Mouse (Mus musculus) small intestine, adult 2 months (tissue): ENCODE results near the gene Il1b. TPM values are rescaled to one million over a fixed set of nuclear protein-coding genes. Genes with fewer than 3 reads are reported as not detected.

Experiments used
- H3K27ac ChIP-seq: fragments of 200-500 bp; 2 replicates; pipeline ENCODE4 v1.5.1; 2012; ENCODE audit warnings: low read depth, low read length, control low read depth, inconsistent platforms; ENCODE audit not compliant: insufficient read depth
- H3K27me3 ChIP-seq: fragments of 200-500 bp; 2 replicates; pipeline ENCODE4 v1.6.1; 2012; ENCODE audit warnings: mild to moderate bottlenecking, moderate library complexity, low read length, inconsistent platforms; ENCODE audit not compliant: control insufficient read depth, insufficient read depth
- H3K36me3 ChIP-seq: fragments of 200-500 bp; 2 replicates; pipeline ENCODE4 v1.6.1; 2012; ENCODE audit warnings: mild to moderate bottlenecking, low read length, control low read depth, inconsistent platforms; ENCODE audit not compliant: control insufficient read depth, insufficient read depth
- H3K4me1 ChIP-seq: fragments of 200-500 bp; 2 replicates; pipeline ENCODE4 v1.6.1; 2012; ENCODE audit warnings: low read length, inconsistent platforms, mixed read lengths; ENCODE audit not compliant: control insufficient read depth, insufficient read depth, insufficient read length
- H3K4me3 ChIP-seq: fragments of 200-500 bp; 2 replicates; pipeline ENCODE4 v1.5.1; 2012; ENCODE audit warnings: low read depth, mild to moderate bottlenecking, control low read depth, inconsistent platforms, low read length, moderate library complexity
- CTCF ChIP-seq: fragments of 200-500 bp; IDR thresholded peaks from 2 replicates; pipeline ENCODE4 v1.5.1; 2012; ENCODE audit warnings: low read depth, mild to moderate bottlenecking, control low read depth, inconsistent platforms, low read length, moderate library complexity, mixed read lengths; ENCODE audit not compliant: insufficient replicate concordance, insufficient read length; ENCODE audit errors: extremely low read depth
- POLR2A ChIP-seq: fragments of 200-500 bp; IDR thresholded peaks from 2 replicates; pipeline ENCODE4 v1.6.1; 2012; ENCODE audit warnings: low read depth, mild to moderate bottlenecking, control low read depth, inconsistent platforms, low read length, moderate library complexity
- WGBS: fragments of 180-500 bp; shearing (Covaris S2); methylation state at CpG from one replicate; pipeline ENCODE4 v1.1.7; 2018; 5-methylcytosine and 5-hydroxymethylcytosine counted together
- polyA plus RNA-seq: library from polyadenylated mRNA; depleted of rRNA; stranded (reverse); fragments of >200 nt; gene quantifications from 2 replicates; pipeline ENCODE4 v1.2.3, GENCODE M21; 2012; rRNA removed

Il1b gene
- polyA plus RNA-seq, 1 experiment, result 0.74 TPM

DNA sequence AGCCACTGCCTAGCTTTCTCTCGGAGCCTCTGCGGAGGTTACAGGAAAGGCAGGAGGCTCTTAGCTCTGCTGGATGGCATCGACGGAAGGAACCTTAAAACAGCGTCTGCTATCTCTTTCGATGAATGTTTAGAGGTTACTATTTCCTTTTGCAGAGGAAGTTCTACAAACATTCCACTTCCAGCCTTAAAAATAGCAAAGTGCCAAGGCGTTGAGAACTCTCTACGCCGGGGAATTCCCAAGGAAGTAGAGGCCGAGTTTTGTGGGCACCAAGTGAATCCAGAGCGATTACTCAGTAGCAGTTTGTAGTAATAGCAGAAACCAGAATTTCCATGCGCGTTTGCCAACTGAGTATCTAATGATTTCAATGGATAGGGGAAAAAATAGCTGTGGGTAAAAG is 40.4 kb downstream of the Il1b start:
- Histone ChIP-seq H3K4me1 (no peaks in the 10 kb centered on the region), H3K27me3 (no peaks in the 10 kb centered on the region), H3K36me3 (no peaks in the 10 kb centered on the region), H3K4me3 (no peak overlapping the region), H3K27ac (no peak overlapping the region)
- whole genome bisulfite sequencing, result 74% methylated on average over 13 of the region's 13 CpGs
- no peak for TF ChIP-seq POLR2A
- TF ChIP-seq CTCF, result no peak

DNA sequence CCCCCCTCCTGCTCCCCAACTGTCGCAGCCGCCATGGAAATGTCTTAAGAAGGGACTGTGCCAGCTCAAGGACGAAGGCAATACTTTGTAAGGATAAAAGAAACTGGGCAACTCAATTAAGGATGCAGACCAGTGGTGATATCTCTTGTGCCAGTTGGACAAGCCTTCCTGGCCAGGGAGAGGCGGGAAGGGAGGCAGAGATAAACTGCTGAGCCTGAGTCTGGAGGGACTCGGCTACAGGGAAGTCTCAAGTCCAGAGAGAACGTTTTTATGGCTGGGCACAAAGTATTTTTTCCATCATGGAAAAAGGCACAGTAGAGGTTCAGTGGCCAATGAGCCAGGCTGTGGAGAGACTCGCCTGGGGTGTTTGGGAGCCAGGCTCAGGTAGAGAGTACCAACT is 40.9 kb downstream of the Il1b start:
- TF ChIP-seq CTCF (no peak), POLR2A (no peak)
- Histone ChIP-seq H3K4me3 (no peak overlapping the region), H3K27me3 (no peaks in the 10 kb centered on the region), H3K36me3 (no peaks in the 10 kb centered on the region), H3K4me1 (no peaks in the 10 kb centered on the region), H3K27ac (no peak overlapping the region)
- WGBS, result 48% methylated on average over 7 of the region's 7 CpGs

DNA sequence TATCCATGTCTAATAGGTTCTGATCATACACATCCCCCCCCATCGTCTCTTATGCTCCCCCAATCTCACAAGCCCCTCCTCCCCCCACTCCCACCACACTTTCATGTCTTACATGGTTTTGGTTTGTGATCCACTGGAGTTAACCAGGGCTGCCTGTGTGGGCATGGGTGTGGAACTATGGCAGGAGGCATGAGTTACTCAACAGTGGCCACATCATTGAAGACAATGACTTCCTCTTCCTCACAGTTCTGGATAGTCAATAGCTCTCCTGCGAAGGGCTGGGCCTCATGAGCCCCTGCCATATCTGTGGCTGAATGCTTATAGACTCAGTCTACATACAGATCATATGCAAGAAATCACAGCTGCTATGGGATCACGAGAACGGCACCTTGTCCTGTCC is 42.7 kb downstream of the Il1b start:
- TF ChIP-seq POLR2A (no peak), CTCF (no peak)
- Histone ChIP-seq H3K27me3 (no peaks in the 10 kb centered on the region), H3K4me1 (no peaks in the 10 kb centered on the region), H3K27ac (no peak overlapping the region), H3K4me3 (no peak overlapping the region), H3K36me3 (no peaks in the 10 kb centered on the region)
- 80% methylated on average over 4 of the region's 4 CpGs for WGBS

DNA sequence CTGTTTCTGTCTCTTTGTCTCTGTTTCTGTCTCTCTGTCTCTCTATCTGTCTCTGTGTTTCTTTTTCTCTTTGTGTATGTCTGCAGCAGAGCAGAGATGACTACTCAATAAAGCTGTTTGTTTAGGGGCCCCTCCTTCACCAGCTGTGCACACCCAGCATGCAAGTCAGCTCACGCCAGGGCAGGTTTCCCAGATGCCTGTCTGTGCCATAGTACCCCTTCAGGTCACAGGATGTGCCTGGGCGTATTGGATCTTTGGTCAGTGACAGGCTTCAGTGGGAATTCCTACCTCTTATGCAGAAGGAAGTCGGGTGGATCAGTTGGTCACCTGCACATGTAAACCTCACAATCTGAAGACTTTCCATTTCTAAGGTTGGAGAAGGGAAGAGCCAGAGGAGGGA is 46.7 kb downstream of the Il1b start:
- 51% methylated on average over 3 of the region's 3 CpGs for WGBS
- Histone ChIP-seq H3K27ac (no peak overlapping the region), H3K4me1 (no peaks in the 10 kb centered on the region), H3K36me3 (no peaks in the 10 kb centered on the region), H3K27me3 (no peaks in the 10 kb centered on the region), H3K4me3 (no peak overlapping the region)
- TF ChIP-seq CTCF, result no peak
- no peak for TF ChIP-seq POLR2A

DNA sequence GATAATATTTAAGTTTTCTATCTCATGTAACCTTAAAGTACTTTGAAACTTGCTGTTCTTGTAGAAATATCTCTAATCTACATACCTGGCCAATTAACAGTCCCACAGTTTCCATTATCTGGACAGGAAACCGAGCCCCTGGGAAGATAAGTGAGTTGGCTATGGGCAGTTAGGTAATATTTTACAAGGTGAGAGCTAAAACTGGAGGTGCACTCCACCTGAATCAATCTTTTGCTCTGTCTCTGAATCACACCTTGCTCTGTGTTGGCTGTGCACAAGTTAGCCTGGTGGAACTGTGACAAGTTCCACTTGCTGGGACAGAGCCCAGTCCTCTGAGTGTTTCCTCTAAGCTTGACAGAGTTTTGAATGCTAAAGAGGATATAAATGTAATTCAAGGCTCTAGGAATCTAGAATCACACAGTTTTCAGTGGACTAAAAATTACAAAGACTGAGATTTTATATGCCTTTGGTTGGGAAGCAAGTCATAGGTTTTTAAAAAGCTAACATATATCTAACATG is 48.8 kb downstream of the Il1b start:
- TF ChIP-seq CTCF (no peak), POLR2A (no peak)
- 28% methylated on average over 1 of the region's 1 CpGs for WGBS
- no peak overlapping the region for H3K4me3 ChIP-seq
- no peaks in the 10 kb centered on the region for H3K4me1 ChIP-seq
- no peaks in the 10 kb centered on the region for H3K36me3 ChIP-seq
- H3K27ac ChIP-seq, result no peak overlapping the region
- no peaks in the 10 kb centered on the region for H3K27me3 ChIP-seq

- 77% methylated on average over 8 of the region's 8 CpGs for WGBS
- Histone ChIP-seq H3K4me3 (no peak overlapping the region), H3K27ac (no peak overlapping the region), H3K27me3 (no peaks in the 10 kb centered on the region), H3K36me3 (no peaks in the 10 kb centered on the region), H3K4me1 (no peaks in the 10 kb centered on the region)
- no peak for TF ChIP-seq POLR2A
- no peak for TF ChIP-seq CTCF
Measured at GRCm38 (mm10) chr2:129320033-129320605, 50.8 kb downstream of the Il1b start.

DNA sequence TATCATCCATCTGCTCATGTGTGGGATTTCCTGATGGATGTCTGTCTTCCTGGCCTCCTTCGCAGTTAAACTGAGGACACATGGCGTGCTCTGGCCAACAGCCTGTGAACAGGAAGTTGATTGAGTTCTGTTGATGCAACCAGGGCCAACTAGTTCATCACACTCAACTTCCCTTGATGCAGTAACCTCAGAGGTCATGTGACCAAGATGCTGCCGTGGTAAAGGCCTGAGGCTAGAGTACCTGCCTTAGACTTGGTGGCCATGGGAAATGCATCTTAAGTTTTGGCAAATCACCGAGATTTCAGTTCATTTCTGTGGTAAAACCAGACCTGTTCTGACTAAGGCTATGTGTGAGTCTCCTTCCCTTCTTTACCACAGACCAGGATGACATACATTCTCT is 55.1 kb downstream of the Il1b start:
- Histone ChIP-seq H3K27ac (no peak overlapping the region), H3K4me1 (no peaks in the 10 kb centered on the region), H3K27me3 (no peaks in the 10 kb centered on the region), H3K36me3 (no peaks in the 10 kb centered on the region), H3K4me3 (no peak overlapping the region)
- TF ChIP-seq POLR2A (no peak), CTCF (no peak)
- 70% methylated on average over 4 of the region's 4 CpGs for WGBS

DNA sequence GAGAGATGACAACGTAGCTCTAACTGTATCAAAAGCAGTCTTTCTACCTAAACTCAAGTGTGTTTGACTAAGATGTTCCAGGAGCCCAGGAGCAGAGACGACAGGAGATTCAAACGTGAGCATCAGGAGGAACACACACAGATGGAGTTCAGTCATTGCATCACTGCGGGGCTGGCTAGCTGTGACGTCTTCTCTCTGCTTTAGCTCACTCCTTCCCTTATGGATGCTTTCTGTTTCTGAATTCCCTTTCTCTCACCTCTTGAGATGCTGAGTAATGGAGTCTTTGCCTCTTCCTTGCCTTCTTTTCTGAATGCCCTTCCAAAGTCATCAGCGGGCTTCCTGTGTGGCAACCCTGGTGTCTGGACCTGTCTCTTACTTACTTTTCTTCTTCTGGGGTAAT is 56.1 kb downstream of the Il1b start:
- WGBS, result 77% methylated on average over 6 of the region's 6 CpGs
- no peak for TF ChIP-seq CTCF
- no peak for TF ChIP-seq POLR2A
- H3K4me1 ChIP-seq, result no peaks in the 10 kb centered on the region

More for the DNA sequence above, 56.1 kb downstream of the Il1b start:
- no peak overlapping the region for H3K27ac ChIP-seq
- H3K4me3 ChIP-seq, result no peak overlapping the region
- H3K36me3 ChIP-seq, result no peaks in the 10 kb centered on the region
- no peaks in the 10 kb centered on the region for H3K27me3 ChIP-seq

Other genes starting within 250 kb of the Il1b start
- 9.7 and 21.0 TPM in 2 replicates for gene Chchd5, start 241.4 kb downstream of the Il1b start, polyA plus RNA-seq
- 4.8 and 6.6 TPM in 2 replicates for gene Slc20a1, start 172.4 kb downstream of the Il1b start, polyA plus RNA-seq
- gene Ckap2l, start 73.9 kb downstream of the Il1b start, polyA plus RNA-seq, result 0.47 and 0.91 TPM in 2 replicates
- gene Il1a, start 61.2 kb downstream of the Il1b start, polyA plus RNA-seq, result 0.19 and 0.23 TPM in 2 replicates
- gene F830045P16Rik, start 165.5 kb upstream of the Il1b start, polyA plus RNA-seq, result not detected in 2 replicates
- 14.1 and 16.0 TPM in 2 replicates for gene Sirpa, start 221.7 kb upstream of the Il1b start, polyA plus RNA-seq